Mouse (Mus musculus) NIH3T3 (cell line): ENCODE data around the gene Ubac2.

Experiments used
- DNase-seq: peaks from one replicate; pipeline ENCODE4 v3.0.0-alpha.2; 2012; ENCODE audit warnings: low read depth

Gene Ubac2

DNA sequence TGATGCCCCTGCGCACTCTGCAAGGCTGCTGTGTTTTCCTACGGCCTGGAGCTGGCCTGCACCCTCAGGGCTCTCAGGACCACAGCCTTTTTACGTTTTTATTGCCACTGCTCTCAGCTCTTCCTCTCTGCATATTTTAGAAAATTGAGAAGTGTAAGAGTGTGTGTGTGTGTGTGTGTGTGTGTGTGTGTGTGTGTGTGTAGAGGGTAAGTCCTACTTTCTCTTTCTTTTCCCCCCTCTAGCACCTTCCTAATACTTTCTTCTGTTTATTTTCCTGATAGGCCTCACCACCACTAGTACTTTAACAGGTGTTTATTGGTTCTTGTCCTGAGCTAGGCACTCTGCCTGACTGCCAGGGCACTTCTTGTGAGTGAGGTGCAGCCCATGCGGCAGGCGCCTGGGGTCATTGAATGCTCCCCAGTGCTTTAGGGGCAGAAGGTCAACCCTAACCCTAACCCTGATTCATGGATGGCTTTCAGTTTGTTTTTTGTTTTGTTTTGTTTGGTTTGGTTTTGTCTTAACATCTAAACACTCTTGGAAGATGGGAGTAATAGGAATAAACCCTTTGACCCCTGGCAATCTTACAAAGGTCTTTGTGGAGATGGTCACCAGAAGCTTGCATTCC lies 16.2 kb downstream of the Ubac2 start:
- DNase-seq: no peak

DNA sequence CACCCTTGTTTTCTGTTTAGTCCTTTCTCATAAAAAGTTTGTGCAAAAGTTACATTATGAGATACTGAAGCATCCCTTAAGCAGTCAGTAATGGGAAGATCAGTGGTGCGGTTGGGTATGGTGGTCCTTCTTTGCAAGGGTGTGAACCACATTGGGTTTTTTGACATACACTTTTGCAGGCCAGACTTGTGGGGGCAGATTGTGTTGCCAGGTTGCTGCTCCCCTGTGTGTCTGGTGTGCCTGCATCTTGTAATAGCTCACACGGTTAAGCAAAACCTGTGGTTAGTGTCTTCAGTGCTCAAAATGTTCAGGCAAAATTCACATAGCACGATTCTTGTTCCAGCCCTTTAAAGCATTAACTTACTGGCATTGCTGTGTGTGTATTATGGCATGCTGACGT lies 16.9 kb downstream of the Ubac2 start:
- peak; percentile 14 for DNase-seq

DNA sequence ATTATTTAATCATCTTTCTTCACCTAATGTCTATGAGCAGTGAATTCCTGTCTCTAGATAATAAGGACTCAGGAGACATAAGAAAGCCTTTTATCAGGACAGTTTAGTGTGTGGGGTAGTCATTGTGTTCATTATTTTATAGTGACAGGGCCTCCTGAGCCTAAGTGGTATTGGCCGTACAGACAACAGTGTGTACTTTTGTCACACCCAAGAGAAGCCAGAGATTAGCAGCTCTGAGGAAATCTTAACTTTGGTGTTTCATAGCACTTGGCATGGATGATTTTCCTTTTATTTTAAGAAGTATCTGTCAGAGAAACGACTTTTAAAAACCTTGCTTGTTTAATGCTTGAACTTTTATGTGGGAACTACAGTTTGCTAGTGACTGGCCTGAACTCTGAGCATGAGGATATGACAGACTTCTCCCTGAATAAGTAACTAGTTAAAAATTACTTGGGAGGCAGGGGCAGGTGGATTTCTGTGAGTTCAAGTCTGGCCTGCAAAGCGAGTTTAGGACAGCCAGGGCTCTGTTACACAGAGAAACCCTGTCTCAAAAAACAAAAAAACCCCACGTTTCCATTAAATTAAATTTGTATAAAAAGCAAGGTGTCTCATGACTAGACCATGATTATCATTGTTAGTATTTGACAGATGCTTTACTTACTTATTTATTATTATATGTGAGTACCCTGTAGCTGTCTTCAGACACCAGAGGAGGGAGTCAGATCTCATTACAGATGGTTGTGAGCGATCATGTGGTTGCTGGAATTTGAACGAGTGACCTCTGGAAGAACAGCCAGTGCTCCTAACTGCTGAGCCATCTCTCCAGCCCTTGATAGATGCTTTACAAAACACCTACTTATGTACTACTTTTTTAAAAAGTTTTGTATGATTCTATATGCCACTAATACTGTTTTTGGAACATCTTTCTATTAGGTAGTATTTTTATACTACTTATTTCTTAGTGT lies 18.0 kb downstream of the Ubac2 start:
- no peak for DNase-seq

DNA sequence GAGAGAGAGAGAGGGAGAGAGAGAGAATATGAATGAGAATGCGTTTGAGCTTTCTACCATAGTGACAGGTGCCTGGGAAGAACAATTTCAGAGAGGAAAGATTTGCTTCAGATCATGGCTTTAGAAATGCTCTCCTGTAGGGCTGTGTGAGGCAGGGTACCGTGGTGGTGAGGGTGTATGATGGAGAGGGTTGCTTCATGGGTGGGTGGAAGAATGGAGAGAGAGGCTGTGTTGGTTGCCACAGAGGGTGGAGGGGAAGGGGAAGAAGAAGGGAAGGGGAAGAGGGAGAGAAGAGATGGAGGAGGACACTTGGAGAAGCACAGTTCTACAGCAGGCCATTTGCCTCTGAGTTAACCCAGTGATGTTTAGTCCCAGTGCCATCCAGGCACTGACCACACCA lies 19.4 kb downstream of the Ubac2 start:
- DNase-seq: no peak

DNA sequence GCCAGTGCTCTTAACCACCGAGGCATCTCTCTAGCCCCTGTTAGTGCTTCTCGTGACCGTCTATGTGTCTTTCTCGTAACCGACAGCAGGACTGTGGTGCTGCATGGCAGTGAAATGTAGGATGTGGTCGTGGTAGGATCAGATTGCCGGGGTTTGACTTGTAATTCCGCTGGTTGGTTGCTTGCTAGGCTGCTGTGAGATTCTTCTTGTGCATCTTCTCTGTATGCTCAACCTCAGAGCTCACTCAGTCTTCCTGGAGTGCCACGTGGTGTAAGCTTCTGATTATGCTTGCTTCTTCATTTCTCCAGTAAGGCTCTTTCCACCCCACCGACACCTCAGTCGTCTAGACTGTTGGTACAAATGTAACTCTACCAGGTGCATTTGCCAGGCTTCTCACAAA lies 20.1 kb downstream of the Ubac2 start:
- DNase-seq: no peak

DNA sequence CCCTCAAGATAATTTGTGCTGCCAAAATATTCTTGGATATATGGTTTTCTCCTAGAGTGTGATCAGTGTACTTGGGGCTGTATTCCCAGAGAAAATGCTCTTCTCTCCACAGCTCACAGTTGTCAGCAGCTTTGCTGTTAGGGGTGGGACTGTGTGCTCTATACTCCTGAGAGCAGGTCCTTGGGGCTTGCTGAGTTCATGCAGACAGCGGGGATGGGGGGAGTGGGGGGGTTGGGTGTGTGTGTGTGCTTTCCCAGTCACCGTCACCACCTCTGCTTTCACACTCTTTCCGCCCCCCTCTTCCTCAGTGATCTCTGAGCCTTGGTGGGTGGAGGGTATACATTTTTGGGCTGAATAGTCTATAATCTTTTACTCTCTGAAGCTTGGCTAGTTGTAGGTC lies 20.7 kb downstream of the Ubac2 start:
- DNase-seq: no peak

DNA sequence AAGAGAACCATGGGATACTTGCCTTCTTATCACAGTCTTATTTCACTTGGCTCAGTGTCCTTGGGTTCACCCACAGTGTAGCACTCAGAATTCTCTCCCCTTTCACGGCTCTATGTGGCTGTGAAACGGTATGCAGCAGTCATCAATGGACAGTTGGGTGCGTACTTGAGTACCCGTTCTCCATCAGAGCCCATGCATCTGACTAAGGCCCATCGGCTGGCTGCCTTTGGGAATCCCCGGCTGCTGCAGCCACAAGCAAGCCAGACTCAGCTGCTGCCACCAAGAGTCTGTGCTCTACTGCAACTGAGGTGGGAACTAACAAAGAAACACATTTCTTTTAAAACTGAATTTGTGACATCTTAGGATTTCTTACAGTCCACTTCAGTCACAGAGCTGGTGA lies 23.1 kb downstream of the Ubac2 start:
- no peak for DNase-seq

DNA sequence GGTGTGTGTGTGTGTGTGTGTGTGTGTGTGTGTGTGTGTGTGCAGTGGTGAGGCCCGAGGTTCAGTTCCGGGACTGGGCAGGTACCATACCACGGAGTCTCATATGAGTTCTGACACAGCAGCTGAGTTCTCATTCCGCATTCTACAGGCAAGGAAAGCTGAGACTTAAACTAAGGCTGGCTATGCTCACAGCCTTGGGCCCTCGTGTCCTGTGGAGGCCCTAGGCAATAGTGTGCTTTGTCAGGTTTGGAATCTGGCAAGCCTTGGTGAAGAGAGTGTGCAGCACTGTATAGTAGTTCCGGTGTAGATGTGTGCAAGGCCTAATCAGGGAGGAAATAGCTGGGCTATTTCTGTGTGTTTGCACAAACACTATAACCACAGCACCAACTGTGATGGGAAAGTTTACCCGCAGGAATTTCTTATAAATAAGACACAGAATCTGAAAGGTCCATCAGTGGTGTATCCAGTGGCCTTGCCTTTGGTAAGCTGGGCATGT lies 25.0 kb downstream of the Ubac2 start:
- DNase-seq: no peak

DNA sequence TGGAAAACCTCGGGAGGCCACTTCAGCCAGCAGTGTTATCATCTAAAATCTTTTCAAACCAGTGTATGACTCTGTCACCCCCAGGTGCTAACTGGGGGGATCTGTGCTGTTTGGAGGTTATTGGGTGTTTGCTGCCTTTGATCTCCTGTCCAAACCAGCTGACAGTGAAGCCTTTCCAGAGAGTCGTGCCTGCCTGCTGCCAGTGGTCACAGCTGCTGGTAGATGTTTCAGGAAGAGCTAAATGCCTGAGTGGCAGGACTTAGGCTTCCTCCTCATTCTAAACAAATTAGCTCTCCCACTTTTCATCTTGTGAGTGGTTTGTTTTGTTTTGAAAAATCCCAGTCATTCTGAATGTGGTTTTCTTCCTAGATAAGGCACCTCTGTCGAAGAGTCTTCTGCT lies 26.3 kb downstream of the Ubac2 start:
- no peak for DNase-seq

DNA sequence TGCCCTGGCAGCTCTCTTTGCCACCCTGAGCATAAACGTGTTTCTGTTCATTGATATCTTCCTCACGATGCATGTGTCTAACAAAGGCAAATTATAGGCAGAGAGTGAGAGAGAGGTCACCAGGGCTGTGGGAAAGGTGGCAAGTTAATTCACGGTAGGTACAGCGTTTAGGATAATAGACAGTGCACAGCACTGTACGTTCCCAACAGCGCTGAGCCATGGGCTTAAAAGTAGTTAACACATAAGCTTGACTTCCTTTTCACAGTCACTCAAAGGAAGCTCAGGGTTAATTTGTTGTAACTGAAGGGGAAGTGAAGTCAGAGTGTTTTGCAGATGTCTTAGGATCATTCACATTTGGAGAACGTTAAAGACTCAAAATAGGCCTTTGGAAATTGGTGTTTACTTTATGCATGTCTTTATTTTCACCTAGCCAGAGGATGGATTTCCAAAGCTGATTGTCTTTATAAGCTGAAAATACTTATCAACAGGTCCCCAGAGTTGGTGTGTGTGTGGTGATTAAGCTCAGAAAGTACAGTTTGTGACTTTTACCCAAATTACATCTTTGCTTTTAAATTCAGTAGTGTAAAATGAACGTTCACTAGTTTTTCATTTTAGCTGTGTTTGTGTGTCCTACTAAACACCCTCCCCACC lies 28.0 kb downstream of the Ubac2 start:
- DNase-seq: no peak

DNA sequence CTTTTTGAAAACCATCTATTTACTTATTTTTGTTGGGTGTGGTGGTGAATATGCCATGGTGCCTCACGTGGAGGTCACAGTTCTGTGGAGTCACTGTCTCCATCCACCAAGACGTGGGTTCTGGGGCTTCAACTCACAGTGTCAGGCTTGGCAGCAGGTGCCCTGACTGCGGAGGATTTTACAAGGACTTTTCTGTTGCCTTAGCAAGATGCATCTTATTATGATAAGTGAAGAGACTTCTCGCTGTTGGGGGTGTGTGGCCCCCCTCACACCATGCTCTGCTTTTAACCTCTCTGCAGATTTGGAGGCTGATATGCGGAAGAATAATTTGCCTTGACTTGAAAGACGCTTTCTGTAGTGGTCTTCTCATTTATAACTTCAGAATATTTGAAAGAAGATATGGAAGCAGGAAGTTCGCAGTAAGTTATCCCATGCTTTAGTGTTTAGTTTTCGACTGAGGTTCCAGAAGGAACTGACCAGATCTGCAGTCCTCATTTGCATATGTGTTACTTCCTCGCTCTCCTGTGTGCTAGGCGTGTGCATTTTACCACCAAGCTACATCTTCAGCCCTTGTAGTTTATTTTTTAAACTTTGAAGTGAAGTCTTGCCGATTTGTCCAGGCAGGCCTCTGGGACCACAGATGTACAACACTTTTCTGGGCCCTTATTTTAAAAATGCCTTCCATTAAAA lies 28.7 kb downstream of the Ubac2 start:
- DNase-seq: no peak

DNA sequence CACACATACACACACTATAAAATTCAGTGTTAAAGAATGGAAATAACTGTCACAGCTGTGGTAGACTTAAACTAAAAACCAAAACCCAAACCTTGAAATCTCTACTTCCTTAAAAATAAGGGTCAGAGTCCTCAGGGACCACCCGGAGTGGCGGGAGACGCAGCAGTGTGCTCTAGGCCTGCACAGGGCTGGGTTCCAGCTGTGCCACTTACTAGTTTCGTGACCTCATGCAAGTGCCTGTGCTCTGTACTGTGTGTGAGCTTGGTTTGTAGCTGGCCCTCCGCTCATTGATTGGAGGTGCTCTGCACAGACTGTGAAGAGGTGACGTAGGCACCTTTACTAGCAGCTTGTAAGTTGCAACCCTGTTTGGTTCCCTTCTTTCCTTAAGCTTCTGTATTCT lies 31.4 kb downstream of the Ubac2 start:
- no peak for DNase-seq

DNA sequence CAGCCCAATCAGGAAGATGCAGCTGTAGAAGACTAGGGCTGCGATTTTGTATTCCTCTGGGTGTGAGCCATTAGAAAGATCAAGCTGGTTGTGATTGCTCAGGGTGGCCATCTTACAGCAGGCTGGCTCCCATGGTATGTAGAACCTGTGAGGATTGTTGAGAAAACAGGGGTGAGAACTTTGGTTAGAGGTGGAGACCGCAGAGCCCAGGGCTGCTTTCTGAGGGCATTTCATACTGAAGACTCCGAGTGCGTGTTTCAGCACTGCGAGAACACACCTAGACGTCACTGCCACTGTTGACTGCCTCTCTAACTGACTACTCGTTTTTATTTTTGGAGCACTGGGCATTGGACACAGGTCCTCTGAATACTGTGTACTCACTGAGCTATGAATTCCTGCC lies 34.1 kb downstream of the Ubac2 start:
- no peak for DNase-seq

DNA sequence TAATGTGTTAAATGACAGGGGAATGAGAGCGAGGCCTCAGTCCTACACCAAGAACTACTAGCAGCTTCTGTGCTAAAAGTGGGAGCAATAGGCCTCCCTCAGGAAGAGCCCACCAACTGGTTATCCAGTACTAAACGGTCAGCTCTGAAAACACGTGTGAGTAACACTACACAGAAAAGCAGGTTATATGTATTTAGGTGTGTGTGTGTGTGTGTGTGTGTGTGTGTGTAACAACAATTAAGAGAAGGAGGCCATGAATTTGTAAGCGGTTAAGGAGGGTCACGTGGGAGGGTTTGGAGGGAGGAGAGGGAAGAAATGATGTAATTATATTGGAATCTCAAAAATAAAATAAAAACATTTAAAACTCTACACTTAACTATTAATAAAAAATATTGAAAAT lies 36.7 kb downstream of the Ubac2 start:
- no peak for DNase-seq

DNA sequence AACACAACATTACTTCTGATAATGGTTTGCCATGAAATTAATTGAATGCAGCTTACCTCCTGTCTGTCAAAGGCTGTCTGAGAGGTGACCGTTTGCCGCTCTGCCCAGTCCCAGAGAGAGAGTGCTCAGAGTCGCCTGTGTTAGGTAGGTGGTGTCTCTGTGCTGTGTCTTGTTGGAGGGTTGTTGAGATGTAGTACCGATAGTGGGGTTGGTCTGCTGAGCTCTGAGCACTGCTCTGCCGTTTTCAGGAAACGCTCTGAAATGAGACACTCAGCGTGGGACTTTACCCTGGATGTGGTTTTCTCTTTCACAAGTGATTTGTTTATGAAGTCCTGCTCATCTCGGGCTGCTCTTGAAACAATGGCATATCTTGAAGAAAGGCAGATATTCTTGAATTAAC lies 37.2 kb downstream of the Ubac2 start, which contains the start of gene Gpr18:
Gene Gpr18, minus strand, starts transcription at position 161 of the 400 bp plus-strand sequence.
- DNase-seq: no peak

DNA sequence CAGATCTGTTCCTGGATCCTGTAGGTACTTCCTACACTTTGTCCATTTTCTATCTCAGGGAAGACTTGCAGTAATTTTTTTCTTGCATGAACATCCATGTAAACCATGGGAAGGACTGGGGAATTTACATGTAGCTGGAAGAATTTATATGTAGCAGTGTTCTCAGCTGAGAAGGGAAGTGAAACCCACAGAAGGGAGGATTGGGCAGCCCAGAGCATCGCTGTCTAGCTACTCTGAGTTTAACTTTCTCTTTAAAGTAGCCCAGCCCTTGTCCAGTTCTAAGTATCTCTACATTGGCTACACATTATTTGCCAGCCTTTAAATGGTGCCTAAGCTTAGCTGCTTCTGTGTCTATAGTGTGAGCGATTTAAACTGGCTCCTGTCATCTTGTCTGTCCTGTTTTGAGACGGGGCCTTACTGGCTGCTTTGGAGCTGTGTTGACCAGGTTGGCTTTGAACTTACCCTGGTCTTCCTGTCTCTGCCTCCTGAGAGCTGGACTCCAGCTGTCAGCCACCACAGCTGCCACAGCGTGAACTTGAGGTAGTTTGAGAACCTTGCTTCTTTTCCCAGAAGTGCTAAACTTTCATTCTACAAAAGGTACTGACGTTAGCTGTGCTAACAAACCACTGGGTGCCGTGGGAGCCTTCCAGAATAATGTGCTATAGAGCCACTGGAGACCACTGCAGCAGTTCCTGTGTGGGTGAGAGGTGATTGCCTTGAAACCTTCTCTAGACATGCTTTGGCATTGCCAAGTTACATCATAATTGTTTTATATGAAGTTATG lies 38.1 kb downstream of the Ubac2 start:
- DNase-seq: no peak

DNA sequence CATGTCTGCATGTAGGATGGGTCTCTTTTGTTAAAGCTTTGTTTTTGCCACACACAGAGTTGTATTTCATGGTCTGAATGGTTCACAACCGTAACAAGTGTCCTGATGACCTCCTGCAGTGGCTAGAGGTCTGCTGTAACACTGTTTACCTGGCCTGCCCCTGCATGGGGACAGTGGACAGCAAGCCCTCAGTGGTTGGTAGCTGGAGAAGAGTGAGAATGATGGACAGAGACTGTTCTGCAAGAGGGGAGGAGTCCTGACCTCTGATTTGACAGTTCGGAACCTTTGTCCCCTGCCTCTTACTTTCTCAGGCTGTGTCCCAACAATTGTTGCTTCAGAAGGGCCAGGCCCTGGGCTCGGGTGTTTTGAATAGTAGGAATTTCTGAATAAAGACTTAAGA lies 39.8 kb downstream of the Ubac2 start:
- no peak for DNase-seq

DNA sequence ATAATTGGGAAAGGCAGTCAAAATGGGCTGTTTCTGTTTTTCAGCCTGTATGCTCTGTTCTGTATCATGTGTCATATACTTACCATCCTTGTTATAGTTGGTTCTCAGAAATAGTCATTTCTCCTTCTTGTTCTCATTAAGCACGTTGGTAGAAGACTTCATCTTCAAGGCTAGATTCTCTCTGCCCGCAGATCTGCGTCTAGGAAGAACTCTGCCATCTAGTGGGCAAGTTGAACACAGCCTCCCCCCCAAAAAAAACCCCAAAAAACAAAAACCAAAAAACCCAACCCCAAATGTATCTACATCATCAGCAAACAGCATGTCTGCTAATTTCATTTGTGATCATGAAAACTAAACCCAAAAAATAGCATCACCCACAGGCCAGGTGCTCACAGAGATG lies 41.3 kb downstream of the Ubac2 start:
- DNase-seq: peak; percentile 61

DNA sequence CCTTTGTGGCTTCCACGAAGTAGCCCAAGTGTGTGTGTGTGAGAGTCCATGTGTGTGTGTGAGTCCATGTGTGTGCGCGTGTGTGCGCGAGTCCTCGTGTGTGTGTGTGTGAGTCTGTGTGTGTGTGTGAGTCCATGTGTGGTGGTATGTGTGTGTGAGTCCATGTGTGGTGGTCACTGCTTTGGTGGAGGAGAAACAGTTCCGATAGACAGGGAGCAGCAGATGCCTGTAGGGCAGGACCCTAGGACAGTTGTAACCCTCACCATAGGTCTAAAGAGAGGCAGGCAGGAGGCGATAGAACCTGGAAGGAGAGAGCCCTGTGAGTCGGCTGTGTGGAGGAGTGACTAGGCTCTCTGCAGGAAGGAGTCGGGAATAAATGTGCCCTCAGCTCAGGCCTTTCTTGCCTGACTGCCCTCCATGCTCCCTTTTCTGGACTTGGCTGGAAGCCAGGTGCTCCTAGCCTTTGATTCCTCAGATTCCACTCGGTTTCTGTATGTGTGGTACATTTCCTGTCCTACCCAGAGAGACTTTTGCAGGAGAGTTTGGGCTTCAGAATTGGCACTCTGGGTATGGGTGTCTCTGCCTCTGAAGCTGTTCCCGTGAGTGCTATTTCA lies 42.2 kb downstream of the Ubac2 start:
- DNase-seq: no peak

DNA sequence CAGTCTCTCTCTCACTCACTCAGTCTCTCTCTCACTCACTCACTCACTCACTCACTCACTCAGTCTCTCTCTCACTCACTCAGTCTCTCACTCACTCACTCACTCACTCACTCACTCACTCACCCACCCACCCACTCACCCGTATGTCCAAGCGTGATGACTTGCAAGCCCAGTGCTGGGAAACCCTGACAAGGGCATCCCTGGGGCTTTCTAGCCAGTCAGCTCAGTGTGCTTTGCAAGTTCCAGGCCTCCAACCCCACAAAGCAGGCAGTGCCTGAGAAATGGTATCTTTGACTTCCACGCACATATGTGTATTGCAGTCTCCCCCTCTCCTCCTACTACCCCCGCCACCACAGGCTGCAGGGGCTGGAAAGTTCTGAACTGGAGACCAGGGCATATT lies 43.6 kb downstream of the Ubac2 start:
- no peak for DNase-seq

DNA sequence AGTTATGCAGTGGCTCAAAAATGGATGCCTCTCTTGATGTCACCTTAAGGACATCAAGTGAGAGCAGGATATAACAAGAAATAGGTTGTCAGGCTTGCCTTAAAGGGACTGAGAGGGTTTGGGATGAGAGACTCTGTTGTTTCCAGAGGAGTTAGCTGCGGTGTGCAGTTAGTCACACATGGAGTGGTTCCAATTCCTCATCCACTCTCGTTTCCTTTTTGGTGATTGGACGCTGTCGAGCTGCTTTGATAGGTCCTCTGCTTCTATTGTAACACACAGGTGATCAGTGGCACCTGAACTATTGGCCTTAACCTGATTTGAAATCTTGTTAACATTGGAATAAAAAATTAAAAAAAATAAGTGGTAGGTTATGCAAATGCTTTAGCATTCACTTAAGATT lies 44.3 kb downstream of the Ubac2 start:
- DNase-seq: no peak
